Mouse (Mus musculus) heart, adult 2 months (tissue): ENCODE measurements around the gene St8sia1.

Experiments used
- CTCF ChIP-seq: fragments of 200-600 bp; IDR thresholded peaks from 2 replicates; pipeline ENCODE4 v1.8.1; 2022; ENCODE audit warnings: antibody characterized with exemption, mild to moderate bottlenecking, moderate library complexity
- EP300 ChIP-seq: fragments of 200-500 bp; IDR thresholded peaks from 2 replicates; pipeline ENCODE4 v1.6.1; 2011; ENCODE audit warnings: low read depth, low read length, control low read depth; ENCODE audit not compliant: insufficient read depth
- POLR2A ChIP-seq: fragments of 200-500 bp; IDR thresholded peaks from 2 replicates; pipeline ENCODE4 v1.6.1; 2011; ENCODE audit warnings: mild to moderate bottlenecking, low read depth, low read length, control low read depth; ENCODE audit not compliant: insufficient read depth

DNA sequence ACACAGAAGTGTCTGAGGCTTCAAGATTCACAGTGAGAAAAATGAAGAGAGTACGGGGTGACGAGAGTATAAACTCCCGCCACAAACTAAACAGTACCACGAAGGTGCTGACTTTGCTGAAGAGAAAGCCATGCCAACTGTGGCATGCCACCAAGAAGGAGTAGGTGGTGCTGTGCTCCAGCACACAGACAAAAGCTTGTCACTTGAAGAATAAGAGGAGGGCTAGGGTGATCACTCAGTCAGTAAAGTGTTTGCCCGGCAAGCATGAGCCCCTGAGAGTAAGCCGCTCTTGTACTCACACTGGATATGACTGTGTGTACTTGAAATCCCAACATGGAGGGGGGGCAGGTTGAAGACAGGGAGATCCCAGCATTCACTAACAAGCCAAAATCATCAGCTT is 87.0 kb downstream of the St8sia1 start:
- TF ChIP-seq EP300 (no peak), CTCF (no peak), POLR2A (no peak)
